Mouse (Mus musculus) hematopoietic stem cell, adult 5-6 weeks (primary cell): ENCODE measurements around the gene Ice1. TPM values are rescaled to one million over a fixed set of nuclear protein-coding genes. Genes with fewer than 3 reads are reported as not detected.

ENCODE experiments used
- ATAC-seq, 2 experiments: fragments of 125-278 bp in 1 of 2; replicated peaks in 1 of 2; 2 replicates each; pipeline ENCODE4 v1.8.0; 2016 to 2017; ENCODE audit warnings: inconsistent platforms in 2 of 2, mild to moderate bottlenecking in 2 of 2, moderate number of reproducible peaks in 2 of 2, low read depth in 1 of 2, moderate TSS enrichment in 1 of 2; ENCODE audit not compliant: low FRiP score in 2 of 2, poor library complexity in 2 of 2, severe bottlenecking in 2 of 2, insufficient read depth in 1 of 2, low TSS enrichment in 1 of 2
- total RNA-seq: library from RNA; stranded (forward); fragments of 172-1452, 232-1000 nt; gene quantifications from 2 replicates; pipeline ENCODE4 v1.2.3, GENCODE M21; 2017

Gene Ice1
- total RNA-seq, result 33.5 and 43.0 TPM in 2 replicates

DNA sequence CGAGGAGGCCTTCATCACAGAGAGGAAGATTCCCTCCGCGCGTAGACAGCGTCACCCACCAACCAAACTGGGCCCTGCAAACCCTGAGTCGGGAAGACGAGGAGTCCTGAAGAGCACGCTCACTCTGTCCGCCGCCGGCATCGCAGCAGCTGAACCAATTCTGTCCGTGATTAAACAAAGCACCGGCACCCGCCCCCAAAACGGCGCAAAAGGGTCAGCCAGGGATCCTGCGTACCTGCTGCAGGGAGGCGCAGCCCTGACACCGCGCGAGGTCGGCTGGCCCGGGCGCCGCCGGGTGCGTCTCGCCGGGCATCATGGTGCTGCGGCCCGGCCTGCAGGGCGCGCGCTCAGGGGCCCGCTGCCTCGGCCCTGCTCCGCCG, at the start of gene Ice1:
Ice1 (minus strand) TSS at position 353 of the 380 bp plus-strand sequence.
- ATAC-seq, result 0 out of 4 replicates have a peak, but pooled peaks have one; percentile 0 to 10

DNA sequence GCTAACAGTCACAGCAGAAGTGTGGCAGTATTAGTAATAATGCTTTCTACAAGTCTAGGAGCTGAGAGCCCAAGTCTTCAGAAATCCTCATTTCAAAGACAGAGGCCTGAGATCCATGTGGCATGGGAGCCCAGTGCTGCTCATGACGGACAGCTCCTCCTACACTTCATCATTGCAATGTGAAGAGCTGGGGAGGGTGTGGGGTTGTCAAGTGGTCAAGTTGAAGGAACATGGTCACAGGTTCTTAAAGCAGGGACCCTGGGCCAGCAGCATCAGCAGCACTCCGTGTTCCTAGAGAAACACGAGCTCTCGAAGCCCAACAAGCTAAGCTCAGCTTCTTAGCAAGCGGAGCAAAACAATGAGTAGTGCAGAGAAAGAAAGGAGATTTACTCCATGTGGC, 48.4 kb upstream of the Ice1 start:
- no peak for ATAC-seq

DNA sequence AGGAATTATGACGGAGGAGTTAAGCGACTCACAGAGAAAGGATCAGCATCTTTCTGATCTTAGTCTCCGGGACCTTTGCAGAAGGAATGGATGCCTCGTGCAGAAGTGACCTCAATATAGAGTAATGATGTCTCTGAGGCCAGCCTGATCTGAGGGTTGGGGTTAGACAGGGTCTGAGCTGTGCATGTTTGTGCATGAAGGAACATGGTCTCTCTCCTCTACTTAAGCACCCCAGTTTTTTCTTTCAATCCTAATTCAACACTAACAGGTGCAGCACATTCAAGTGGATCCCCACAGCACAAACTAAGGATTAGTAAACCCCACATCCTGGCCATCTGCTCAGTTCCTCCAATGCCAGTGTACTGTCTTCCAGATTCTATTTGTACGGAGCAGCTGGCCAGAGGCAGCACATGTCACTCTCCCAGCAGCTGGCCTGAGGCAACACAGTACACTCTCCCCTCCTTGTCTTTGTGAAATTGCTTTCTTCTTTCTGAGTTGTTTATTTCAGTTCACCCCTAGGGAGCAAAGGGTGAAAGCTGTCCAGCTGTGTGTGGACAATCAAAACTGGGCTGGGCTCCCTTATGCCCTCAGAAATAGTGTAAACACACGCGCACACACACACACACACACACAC, 47.7 kb upstream of the Ice1 start:
- no peak for ATAC-seq

DNA sequence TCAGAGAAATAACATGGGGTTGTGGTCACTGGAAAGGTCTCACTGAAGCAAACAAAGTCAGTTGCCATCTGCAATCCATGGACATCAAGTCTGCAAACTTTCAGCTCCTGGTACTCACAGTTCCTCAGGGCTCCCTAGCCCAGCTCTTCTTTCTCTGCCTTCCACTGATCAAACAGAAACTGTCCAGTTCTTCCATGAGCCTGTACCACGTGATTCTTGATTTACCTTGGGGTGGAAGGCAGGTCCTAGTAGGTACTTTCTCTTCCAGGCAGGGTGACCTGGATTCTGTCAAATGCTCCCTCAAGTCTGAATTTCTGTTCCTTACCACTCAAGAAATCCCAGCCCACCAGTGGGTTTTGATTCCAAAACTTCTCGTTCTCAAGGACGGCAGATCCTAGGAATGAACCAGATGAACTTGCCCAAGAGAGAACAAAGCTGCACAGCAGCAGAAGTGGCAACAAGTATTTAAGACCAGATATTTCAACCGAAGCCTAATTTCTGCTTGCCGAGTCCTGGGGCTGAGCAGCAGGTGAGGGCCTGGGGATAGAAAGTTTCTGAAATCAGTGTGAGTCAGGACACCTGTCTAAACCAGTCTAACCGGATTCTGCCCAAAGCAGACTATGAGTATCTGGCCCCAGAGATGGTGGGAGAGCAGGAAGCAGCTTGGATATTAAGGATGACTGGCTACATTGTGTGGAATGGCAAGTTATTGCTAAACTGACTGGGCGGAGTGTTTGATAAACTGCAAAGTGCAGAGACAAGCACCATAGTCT, 44.2 kb upstream of the Ice1 start:
- no peak for ATAC-seq

DNA sequence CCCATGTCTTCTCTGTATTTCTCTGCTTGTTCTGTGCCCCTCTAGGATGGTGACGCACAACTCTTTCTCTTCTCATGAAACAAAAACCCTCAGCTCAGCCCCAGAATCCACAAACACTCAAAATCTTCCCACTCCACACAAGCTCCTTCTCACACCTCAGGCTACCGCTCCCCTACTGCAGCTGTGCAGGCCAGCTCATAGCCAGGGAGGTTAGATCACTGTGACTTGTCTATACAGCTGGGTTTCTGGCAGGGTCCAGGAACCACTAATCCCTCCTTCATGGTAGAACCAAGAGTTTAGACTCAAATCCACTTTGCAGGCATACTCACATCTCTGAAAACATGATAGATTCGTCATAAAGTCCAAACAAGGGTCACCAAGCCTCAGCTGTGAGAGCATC, 42.9 kb upstream of the Ice1 start:
- no peak for ATAC-seq

DNA sequence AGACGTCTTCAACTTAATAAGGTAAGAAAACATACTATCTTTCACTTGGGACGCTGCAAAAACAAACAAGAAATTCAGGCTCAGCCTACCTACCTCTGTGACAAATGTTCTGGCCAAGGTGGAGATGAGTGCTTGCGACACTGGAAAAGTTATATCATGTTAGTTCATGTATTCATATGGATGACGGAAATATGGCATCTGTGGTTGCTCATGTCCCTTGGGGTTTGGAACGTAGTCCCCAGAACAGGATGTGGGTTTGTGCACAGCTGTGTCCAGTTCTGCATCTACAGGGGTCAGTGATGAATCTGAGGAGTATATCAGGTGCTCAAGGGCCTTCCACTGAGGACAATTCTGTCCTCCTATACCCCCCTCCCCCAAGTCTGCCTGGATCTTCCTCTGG, 40.3 kb upstream of the Ice1 start:
- no peak for ATAC-seq

DNA sequence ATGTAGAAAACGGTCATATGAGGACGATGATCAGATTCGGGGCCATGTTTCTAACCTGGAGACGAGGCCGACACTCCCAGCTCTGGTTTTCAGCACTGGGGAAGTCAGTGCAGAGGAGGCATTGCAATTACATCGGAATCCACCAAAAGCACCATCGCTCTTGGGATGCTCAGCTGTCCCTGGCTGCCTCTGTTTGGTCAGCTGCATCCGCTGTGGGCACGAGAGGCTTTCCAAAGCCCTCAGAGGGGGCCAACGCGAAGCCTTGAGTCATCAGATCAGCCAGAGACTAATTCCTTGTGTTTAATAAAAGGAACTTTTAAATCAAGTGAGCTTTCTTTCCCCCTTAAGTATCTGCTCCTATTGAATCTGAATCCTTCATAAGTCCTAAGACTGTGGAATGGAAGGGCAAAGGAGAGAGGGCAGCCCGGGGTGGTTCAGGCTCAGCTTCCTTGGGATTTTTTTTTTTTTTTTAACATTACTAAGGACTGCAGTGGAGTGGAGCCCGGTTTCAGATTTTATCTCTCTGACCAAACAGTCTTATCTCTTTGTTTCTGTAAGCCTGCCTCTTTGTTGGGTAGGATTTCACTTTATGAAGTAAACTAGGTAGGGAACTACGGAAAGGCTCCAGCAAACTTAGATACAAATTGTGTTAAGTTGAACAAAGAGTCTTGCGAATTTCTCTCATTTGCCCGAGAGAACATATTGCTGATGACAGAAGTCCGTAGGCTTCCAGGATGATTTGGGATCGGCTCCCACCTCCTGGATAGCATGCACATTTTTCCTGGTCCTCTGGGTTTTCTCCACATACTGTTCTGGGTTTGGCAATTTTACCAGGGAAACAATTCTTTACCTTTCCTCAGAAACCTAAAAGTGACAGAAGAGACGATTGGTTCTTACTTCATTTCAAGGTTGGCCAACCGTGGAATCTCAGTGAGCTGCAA, 39.1 kb upstream of the Ice1 start:
- ATAC-seq, result no peak

DNA sequence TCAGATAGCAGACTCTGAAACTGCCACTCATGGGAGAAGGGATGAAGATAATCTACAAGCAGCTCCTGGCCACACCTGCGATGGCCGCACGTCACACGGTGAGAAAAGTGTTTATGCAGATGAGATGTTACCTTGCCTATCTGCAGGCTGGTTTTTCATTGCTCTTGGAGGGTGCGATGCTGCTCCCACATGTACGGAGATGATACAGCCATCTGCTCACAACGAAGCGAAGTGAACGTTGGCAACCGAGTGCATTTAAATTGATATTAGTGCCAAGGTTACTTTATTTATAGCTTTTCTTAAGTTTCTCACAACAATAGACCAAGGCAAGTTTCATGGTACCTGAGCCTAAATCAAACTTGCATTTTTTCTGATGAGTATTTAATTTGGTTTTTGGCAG, 37.6 kb upstream of the Ice1 start:
- ATAC-seq, result no peak

DNA sequence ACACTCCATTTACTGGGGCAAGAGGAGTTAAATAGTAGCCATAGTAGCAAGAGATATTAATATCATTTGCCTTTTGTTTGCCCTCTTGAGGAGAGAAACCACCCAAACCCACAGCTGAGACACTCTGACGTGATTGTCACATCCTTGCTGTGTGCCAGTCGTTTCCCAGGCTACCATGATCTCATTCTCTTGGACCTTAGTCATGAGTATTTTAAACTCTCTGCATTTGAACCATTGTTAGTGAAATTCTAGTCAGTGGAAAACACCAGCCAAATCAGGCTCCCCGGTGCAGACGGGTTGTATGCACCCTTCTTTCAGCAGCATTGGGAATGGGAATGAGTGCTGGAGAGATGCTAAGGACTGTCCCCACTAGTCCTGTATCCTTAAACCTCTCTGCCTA, 32.6 kb upstream of the Ice1 start:
- no peak for ATAC-seq

DNA sequence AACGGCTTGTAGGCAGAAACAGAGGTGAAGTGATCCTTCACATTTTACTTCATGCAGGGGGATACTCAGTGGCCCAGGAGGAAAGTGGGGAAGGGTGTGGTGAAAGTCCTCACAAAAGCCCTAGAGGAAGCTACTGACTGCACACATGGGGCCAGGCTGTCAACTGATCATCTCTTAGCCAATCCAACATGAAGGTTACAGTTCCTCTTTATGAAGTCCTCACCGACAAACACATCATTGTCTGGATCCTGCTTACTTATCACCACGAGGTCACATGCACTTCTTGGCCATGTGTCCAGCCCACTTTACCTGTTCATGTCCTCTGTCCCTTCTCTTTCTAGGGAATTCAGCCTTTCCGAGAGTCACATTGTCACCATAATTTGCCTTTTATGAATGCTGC, 22.3 kb upstream of the Ice1 start:
- ATAC-seq, result peak; percentile 46 to 72; a peak in 3 of 4 replicates

DNA sequence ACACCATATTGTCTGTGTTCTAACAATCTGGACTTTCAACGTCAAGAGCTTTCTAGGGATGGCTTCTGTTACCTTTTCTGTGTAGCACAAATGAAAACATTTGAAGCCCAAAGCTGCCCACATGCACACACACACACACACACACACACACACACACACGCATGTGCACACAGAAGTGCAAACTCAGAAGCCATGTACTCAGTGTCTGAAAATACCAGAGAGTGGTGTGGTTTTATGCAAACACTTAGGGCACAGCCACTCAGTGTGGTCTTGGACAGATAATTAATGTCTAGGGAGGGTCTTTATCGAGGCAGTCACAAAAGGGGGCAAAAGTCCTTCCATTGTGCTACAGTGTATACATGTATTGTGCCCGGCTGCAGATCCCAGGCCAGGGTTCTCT, 19.3 kb upstream of the Ice1 start:
- ATAC-seq, result no peak

DNA sequence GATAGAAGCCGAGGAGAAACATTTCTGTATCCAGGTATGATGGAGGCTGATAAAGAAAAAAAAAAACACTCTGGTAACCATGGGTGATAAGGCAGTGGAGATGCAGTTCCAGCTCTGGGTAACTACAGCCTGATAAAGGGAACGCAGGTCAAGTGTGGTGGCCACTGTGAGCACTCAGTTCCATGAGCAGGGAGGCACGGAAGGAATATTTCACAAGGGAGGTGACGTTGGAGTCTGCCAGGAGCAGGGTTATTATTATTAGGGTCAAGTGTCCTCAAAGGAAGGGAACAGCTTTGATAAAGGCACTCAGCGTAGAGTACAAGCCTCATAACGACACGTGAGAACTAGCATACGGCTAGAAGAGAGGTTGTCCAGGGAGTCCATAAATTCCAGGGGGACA, 18.9 kb upstream of the Ice1 start:
- ATAC-seq, result no peak

DNA sequence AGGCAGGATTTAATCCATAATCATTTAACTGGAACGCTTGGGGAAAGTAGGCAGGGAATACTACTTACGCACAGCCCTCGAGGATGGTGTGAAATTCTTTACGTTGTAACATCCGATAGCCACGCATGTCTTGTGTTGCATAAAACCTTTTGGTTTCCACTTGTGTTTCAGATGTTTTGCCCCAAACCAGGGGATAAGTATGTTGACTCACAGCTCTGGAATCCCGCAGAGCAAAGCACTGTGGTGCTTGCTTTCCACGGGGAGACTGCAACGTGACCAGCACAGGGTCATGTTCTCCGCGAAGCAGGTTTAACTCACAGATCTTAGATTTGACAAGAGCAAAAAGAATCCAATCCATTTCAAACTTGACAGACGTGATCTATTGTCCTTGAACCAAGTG, 18.1 kb upstream of the Ice1 start:
- ATAC-seq, result no peak

DNA sequence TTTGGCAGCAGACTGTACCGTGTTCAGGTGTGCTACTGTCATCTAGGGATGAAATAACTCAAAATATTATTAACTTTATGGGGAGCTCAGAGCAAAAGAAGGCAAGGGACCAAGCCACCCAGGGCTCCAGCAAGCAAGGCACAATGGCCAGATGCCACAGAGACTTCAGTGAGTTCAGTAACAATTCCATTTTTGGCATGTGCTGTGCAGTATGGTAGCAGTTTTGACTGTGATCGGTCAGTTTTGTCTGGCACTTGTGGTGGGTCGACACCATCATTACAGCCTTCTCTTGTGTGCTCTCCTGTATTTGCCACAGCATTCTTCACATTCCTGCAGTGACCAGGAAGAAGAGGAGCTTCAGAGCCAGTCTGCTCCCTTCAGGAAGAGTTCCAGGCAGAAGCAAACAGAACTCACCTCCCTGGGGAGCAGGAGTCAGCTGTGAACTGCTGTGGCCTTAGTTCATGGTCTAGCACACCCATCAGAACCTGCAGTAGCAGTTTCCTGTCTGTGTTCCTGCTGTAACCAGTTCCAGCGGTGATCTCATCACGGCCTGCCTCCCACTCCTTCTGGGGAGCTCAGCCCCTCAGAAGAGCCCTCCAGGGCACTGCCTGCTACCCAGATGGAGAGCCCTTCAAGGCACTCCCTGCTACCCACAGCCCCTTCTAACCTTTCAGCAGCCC, 16.8 kb upstream of the Ice1 start:
- ATAC-seq, result peak in 1 of 2 experiments; percentile 53; a peak in 1 of 4 replicates

DNA sequence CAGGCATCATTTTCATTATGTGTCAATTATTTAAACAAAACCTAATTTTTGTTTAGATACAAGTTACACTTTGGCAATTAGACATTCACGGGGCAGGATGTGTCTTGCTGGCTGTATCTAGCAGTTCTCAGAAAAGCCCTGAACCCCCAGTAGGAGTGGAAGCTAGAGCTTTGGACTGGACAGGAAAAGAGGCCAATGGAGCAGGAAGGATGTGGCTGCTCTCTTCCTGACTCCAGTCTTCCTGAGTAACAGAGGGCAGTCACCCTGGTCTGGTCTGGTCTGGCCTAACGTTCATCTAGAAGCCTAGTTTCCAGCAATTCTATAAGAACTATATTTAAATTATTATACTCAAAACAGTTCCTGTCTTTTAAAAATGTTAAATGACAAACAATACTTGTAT, 16.0 kb upstream of the Ice1 start:
- ATAC-seq, result no peak

DNA sequence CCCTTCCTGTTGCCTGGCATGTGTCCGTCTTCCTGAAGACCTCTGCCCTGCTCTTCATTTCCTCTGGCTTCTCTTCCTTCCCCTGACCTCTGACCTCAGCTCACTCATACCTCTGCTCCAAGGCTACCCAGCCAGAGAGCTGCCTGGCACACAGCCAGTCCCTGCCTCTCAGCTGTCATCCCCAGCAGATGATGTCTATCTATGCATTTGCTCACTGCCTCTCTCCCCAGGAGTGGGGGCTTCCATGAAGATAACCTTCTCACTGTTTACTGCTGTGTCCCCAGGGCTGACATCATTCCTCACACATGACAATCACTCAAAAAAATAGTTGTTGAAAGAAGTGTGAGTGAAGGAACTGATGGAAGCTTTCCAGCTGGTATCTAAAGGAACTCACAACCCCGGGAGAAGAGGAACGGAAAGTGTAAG, 12.6 kb upstream of the Ice1 start:
- no peak for ATAC-seq

DNA sequence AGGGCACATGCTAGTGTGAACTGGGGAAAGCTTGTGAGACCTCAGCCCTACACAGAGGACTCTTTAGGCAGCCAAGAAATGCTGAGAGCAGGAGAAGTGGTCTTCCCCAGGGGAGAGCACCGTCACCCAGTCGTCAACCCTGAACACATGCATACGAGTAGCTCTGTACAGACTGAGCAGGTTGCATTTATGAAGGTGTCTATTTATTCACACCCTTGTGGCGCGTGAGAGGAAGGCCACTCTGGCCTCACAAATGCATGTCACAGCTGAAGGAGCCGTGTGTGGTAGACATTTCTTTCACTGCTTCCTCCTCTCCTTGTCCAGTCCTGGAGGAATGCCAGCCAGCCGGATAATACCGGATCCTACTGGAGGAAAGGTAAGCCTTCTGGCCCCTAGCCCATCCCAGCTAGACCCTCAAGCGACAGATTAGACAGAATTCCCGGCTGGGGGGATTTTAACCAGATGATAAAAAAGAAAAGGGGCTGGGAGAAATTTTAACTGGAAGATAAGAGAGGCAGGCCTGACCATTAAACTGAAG, 8.6 kb upstream of the Ice1 start:
- no peak for ATAC-seq
